Mouse (Mus musculus): Measurements from ENCODE around the gene Thumpd1. TPM values are rescaled to one million over a fixed set of nuclear protein-coding genes. Genes with fewer than 3 reads are reported as not detected.
"Not testable (repeated sequence)": the region's sequence is repeated elsewhere in the genome, so short reads cannot be mapped to it uniquely, and the experiment has no call there.

Thumpd1 gene
- polyA plus RNA-seq, 1 experiment from 2014 or later = 58.4 TPM

- peak; percentile 71 for ATAC-seq (ENCODE audit: insufficient number of reproducible peaks, low FRiP score)
- WGBS = 2% methylated on average over 34 of the region's 44 CpGs
Observed at GRCm38 (mm10) chr7:119739798-119740468, 19.3 kb upstream of the Thumpd1 start.

DNA sequence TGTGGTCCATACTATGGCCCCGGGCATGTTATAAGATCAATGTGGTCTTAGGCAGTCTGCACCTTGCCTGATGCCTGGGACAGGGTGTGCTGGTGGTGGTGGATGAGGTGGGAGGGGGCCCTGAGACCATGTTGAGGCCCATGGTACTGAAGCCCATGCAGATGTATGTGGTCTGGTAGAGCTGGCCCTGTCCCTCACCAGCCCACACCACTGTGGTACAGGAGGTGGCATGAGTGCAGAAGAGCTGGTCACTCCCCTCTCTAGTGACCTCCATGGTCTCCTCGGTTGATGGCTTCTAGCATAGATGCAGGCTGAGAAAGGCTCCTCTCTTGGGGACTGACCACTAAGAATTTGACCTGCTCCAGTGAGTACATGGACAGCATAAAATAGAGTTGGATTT, 18.3 kb upstream of the Thumpd1 start:
- no peak overlapping the region for H3K4me3 ChIP-seq
- H3K36me3 ChIP-seq = no peaks in the 10 kb centered on the region
- 75% methylated on average over 2 of the region's 2 CpGs for WGBS
- peak; percentile 53 for ATAC-seq (ENCODE audit: insufficient number of reproducible peaks, low FRiP score)
- peaks cover 10% of the 10 kb centered on the region; the same call in 1 of the 2 replicates for H3K27me3 ChIP-seq (replicated peaks)
- H3K9me3 ChIP-seq (replicated peaks) = 0 out of 2 replicates have a peak, but pooled peaks cover 2% of the 10 kb centered on the region
- H3K27ac ChIP-seq (ENCODE audit: poor library complexity, severe bottlenecking) = no peak overlapping the region
- no peak overlapping the region for H3K9ac ChIP-seq
- no peak overlapping the region for H3K4me2 ChIP-seq
- H3K4me1 ChIP-seq (replicated peaks) = no peaks in the 10 kb centered on the region

More at GRCm38 (mm10) chr7:119739798-119740468, 19.3 kb upstream of the Thumpd1 start:
- peak overlapping the region; percentile 69 for H3K4me2 ChIP-seq
- peak overlapping the region; percentile 47 for H3K4me3 ChIP-seq
- H3K4me1 ChIP-seq (replicated peaks); H3K36me3 ChIP-seq; H3K27ac ChIP-seq (ENCODE audit: poor library complexity, severe bottlenecking); H3K9me3 ChIP-seq (replicated peaks): not testable (repeated sequence)
- peaks cover 14% of the 10 kb centered on the region; the same call in 1 of the 2 replicates for H3K27me3 ChIP-seq (replicated peaks)
- peak overlapping the region; percentile 62; the same call in 1 of the 2 replicates for H3K9ac ChIP-seq

GRCm38 (mm10) chr7:119731262-119731661, 10.7 kb upstream of the Thumpd1 start:
- not testable (repeated sequence) for H3K27ac ChIP-seq (ENCODE audit: poor library complexity, severe bottlenecking); H3K9me3 ChIP-seq (replicated peaks); H3K27me3 ChIP-seq (replicated peaks); H3K36me3 ChIP-seq; H3K4me2 ChIP-seq; H3K4me3 ChIP-seq; ATAC-seq (ENCODE audit: insufficient number of reproducible peaks, low FRiP score); H3K4me1 ChIP-seq (replicated peaks); H3K9ac ChIP-seq
- WGBS = 80% methylated on average over 4 of the region's 4 CpGs

- Histone ChIP-seq H3K4me3 (no peak overlapping the region), H3K4me2 (no peak overlapping the region), H3K36me3 (no peaks in the 10 kb centered on the region), H3K9me3 (replicated peaks) (no peaks in the 10 kb centered on the region; the same call in 1 of the 2 replicates), H3K9ac (no peak overlapping the region), H3K27me3 (replicated peaks) (peaks cover 5% of the 10 kb centered on the region; the same call in 1 of the 2 replicates), H3K4me1 (replicated peaks) (no peaks in the 10 kb centered on the region), H3K27ac (ENCODE audit: poor library complexity, severe bottlenecking) (no peak overlapping the region)
- no peak for ATAC-seq (ENCODE audit: insufficient number of reproducible peaks, low FRiP score)
- 84% methylated on average over 2 of the region's 2 CpGs for WGBS
Observed at GRCm38 (mm10) chr7:119727621-119728020, 7.0 kb upstream of the Thumpd1 start.

- Histone ChIP-seq H3K4me1 (replicated peaks) (peaks cover 6% of the 10 kb centered on the region), H3K36me3 (peaks cover 27% of the 10 kb centered on the region), H3K4me2 (peak overlapping the region; percentile 78), H3K27ac (ENCODE audit: poor library complexity, severe bottlenecking) (no peak overlapping the region; the same call in 1 of the 2 replicates), H3K4me3 (peak overlapping the region; percentile 96), H3K9ac (peak overlapping the region; percentile 93; the same call in 1 of the 2 replicates), H3K27me3 (replicated peaks) (peaks cover 5% of the 10 kb centered on the region; the same call in 1 of the 2 replicates), H3K9me3 (replicated peaks) (no peaks in the 10 kb centered on the region)
- 0 out of 2 replicates have a peak, but pooled peaks have one; percentile 3 for ATAC-seq (ENCODE audit: insufficient number of reproducible peaks, low FRiP score)
- 13% methylated on average over 8 of the region's 8 CpGs for WGBS
Observed at GRCm38 (mm10) chr7:119720947-119721310, 331 bp upstream of the Thumpd1 start.

DNA sequence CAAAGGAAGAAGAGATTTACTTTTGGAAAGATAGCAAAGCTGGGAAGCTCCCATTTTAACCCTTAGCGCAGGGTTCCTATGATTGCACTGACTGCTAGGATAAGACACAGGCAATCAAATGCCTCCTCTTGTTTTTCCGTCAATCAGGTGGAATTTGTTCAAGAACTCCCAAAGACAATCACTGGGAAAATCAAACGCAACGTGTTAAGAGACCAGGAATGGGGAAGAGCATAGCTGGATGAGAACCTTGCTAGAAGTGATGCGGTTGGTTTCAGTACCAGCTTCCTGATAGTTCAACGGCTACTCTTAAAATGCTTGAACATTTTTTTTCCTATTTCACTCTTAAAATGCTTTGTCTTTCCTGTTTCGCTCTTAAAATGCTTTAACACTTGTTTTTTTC, 6.5 kb downstream of the Thumpd1 start:
- Histone ChIP-seq H3K36me3 (peaks cover 37% of the 10 kb centered on the region), H3K4me2 (no peak overlapping the region), H3K27ac (ENCODE audit: poor library complexity, severe bottlenecking) (no peak overlapping the region), H3K9ac (no peak overlapping the region), H3K27me3 (replicated peaks) (no peaks in the 10 kb centered on the region), H3K4me1 (replicated peaks) (no peaks in the 10 kb centered on the region), H3K4me3 (no peak overlapping the region), H3K9me3 (replicated peaks) (no peaks in the 10 kb centered on the region)
- no peak for ATAC-seq (ENCODE audit: insufficient number of reproducible peaks, low FRiP score)
- WGBS = 90% methylated on average over 7 of the region's 7 CpGs

GRCm38 (mm10) chr7:119694926-119695325, 25.7 kb downstream of the Thumpd1 start:
- WGBS = 77% methylated on average over 1 of the region's 1 CpGs
- H3K4me2 ChIP-seq = no peak overlapping the region
- no peaks in the 10 kb centered on the region for H3K9me3 ChIP-seq (replicated peaks)
- no peaks in the 10 kb centered on the region for H3K36me3 ChIP-seq
- H3K27ac ChIP-seq (ENCODE audit: poor library complexity, severe bottlenecking) = no peak overlapping the region
- no peak overlapping the region for H3K4me3 ChIP-seq
- no peaks in the 10 kb centered on the region for H3K27me3 ChIP-seq (replicated peaks)
- no peak for ATAC-seq (ENCODE audit: insufficient number of reproducible peaks, low FRiP score)
- no peaks in the 10 kb centered on the region for H3K4me1 ChIP-seq (replicated peaks)
- H3K9ac ChIP-seq = no peak overlapping the region

DNA sequence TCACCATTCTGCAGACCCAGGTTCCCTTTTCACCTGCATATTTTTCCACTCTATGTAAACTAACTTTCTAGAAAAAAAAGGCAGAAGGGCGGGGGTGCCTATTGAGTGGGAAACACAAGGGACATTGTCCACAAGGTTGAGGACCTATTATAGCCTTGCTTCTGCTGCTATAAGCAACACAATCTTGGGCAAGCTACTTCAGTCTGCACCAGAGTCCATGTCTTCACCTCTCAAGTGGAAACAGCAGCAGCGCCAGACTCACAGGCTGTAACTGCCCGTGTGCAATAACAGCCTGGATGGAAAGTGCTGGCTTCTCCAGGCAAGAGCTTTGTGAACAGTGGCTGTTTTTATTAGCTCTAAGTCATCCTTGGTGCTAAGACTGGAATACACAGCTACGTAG, 28.3 kb downstream of the Thumpd1 start:
- Histone ChIP-seq H3K9me3 (replicated peaks) (no peaks in the 10 kb centered on the region), H3K27ac (ENCODE audit: poor library complexity, severe bottlenecking) (no peak overlapping the region), H3K4me2 (no peak overlapping the region), H3K36me3 (no peaks in the 10 kb centered on the region), H3K4me3 (no peak overlapping the region), H3K4me1 (replicated peaks) (no peaks in the 10 kb centered on the region), H3K9ac (no peak overlapping the region), H3K27me3 (replicated peaks) (no peaks in the 10 kb centered on the region)
- ATAC-seq (ENCODE audit: insufficient number of reproducible peaks, low FRiP score) = no peak
- 71% methylated on average over 4 of the region's 4 CpGs for WGBS

GRCm38 (mm10) chr7:119689726-119690125, 30.9 kb downstream of the Thumpd1 start, which contains the start of gene Acsm4:
Acsm4 (plus strand) TSS chr7:119690026.
- WGBS = 73% methylated on average over 5 of the region's 5 CpGs
- no peak within 1 kb of the TSS for H3K4me2 ChIP-seq

DNA sequence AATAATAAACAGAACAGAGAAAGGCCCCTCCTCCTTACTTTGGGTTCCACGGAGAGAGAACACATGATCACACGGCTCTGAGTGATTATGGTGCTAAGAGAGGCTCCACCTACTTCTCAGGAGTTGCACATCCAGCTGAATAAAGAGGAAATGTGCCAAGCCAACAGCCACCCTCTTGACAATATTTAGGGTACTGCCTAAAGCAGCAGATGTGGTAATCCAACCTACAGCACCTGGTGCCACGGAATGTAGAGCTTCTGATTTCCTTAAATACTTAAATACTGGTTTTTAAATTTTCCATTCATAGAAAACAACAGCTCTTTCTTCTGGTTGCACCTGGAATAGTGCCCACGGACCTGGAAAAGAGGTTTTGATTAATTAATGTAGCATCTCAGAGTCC, 37.9 kb downstream of the Thumpd1 start:
- Histone ChIP-seq H3K9me3 (replicated peaks) (no peaks in the 10 kb centered on the region), H3K27ac (ENCODE audit: poor library complexity, severe bottlenecking) (no peak overlapping the region), H3K4me2 (no peak overlapping the region), H3K36me3 (no peaks in the 10 kb centered on the region), H3K4me3 (no peak overlapping the region), H3K27me3 (replicated peaks) (no peaks in the 10 kb centered on the region), H3K9ac (no peak overlapping the region), H3K4me1 (replicated peaks) (no peaks in the 10 kb centered on the region)
- no peak for ATAC-seq (ENCODE audit: insufficient number of reproducible peaks, low FRiP score)
- 64% methylated on average over 4 of the region's 4 CpGs for WGBS

More at GRCm38 (mm10) chr7:119689726-119690125, 30.9 kb downstream of the Thumpd1 start, which contains the start of gene Acsm4:
- Histone ChIP-seq H3K27me3 (replicated peaks) (no peaks in the 10 kb centered on the region), H3K9me3 (replicated peaks) (no peaks in the 10 kb centered on the region), H3K9ac (no peak within 1 kb of the TSS), H3K4me1 (replicated peaks) (no peaks in the 10 kb centered on the region), H3K27ac (ENCODE audit: poor library complexity, severe bottlenecking) (no peak within 1 kb of the TSS), H3K4me3 (no peak within 1 kb of the TSS), H3K36me3 (no peaks in the 10 kb centered on the region)
- no peak for ATAC-seq (ENCODE audit: insufficient number of reproducible peaks, low FRiP score)

DNA sequence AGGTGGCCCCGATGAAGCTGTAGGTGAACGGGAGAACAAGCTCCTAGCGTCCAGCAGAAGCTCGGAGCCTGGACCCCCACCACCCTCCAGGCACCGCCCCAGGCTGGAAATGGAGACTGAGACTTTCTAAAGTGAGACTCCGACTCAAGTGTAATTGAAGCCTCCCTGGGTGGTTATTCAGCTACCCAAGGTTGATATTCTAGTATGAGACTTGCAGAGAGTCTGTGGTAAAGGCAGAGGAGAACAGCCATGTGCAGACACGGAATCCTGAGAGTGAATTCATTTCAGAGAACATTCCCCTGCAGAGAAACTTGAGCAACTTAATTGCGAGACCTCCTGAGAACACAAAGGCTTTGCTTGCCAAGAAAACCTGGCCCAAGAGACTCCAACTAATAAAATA, 40.5 kb downstream of the Thumpd1 start:
- no peaks in the 10 kb centered on the region for H3K9me3 ChIP-seq (replicated peaks)
- no peaks in the 10 kb centered on the region for H3K4me1 ChIP-seq (replicated peaks)
- no peaks in the 10 kb centered on the region for H3K36me3 ChIP-seq
- no peak overlapping the region for H3K4me2 ChIP-seq
- H3K9ac ChIP-seq = no peak overlapping the region
- ATAC-seq (ENCODE audit: insufficient number of reproducible peaks, low FRiP score) = no peak
- H3K27ac ChIP-seq (ENCODE audit: poor library complexity, severe bottlenecking) = no peak overlapping the region
- no peak overlapping the region for H3K4me3 ChIP-seq
- 75% methylated on average over 8 of the region's 8 CpGs for WGBS
- H3K27me3 ChIP-seq (replicated peaks) = no peaks in the 10 kb centered on the region

All from heart, embryonic 12.5 days (tissue).